Mouse (Mus musculus) gastrocnemius, adult 18-20 months (tissue): ENCODE results near the gene Anxa6. TPM values are rescaled to one million over a fixed set of nuclear protein-coding genes. Genes with fewer than 3 reads are reported as not detected.

Experiments used
- DNase-seq: peaks from one replicate; pipeline ENCODE4 v3.0.0; 2021; ENCODE audit warnings: low spot score
- total RNA-seq, 2 experiments: library from RNA; stranded (reverse); gene quantifications; 2 replicates each; pipeline ENCODE4 v1.2.3; 2021

The Anxa6 gene
- total RNA-seq, 2 experiments from 2014 or later: 169 to 174 TPM

- no peak for DNase-seq
These were observed 1.8 kb downstream of the Anxa6 start for GRCm38 (mm10) chr11:55031211-55031990.

GRCm38 (mm10) chr11:55028509-55028908 is 4.7 kb downstream of the Anxa6 start:
- no peak for DNase-seq

GRCm38 (mm10) chr11:55027204-55027855 is 5.9 kb downstream of the Anxa6 start:
- DNase-seq: no peak

GRCm38 (mm10) chr11:55025896-55026295 is 7.3 kb downstream of the Anxa6 start:
- DNase-seq: peak; percentile 64

- DNase-seq: no peak
These were observed 9.7 kb downstream of the Anxa6 start for GRCm38 (mm10) chr11:55023583-55023982.

GRCm38 (mm10) chr11:55023049-55023564 is 10.1 kb downstream of the Anxa6 start:
- DNase-seq: peak; percentile 92

- no peak for DNase-seq
These were observed 10.7 kb downstream of the Anxa6 start for GRCm38 (mm10) chr11:55022508-55022907.

- DNase-seq: peak; percentile 40
These were observed 11.4 kb downstream of the Anxa6 start for GRCm38 (mm10) chr11:55021859-55022258.

GRCm38 (mm10) chr11:55021458-55021857 is 11.8 kb downstream of the Anxa6 start:
- DNase-seq: no peak

- DNase-seq: no peak
These were observed 13.5 kb downstream of the Anxa6 start for GRCm38 (mm10) chr11:55019711-55020110.

GRCm38 (mm10) chr11:55018034-55018433 is 15.2 kb downstream of the Anxa6 start:
- DNase-seq: peak; percentile 40

- no peak for DNase-seq
These were observed 16.0 kb downstream of the Anxa6 start for GRCm38 (mm10) chr11:55017201-55017600.

- DNase-seq: no peak
These were observed 16.5 kb downstream of the Anxa6 start for GRCm38 (mm10) chr11:55016758-55017157.

GRCm38 (mm10) chr11:55015831-55016241 is 17.4 kb downstream of the Anxa6 start:
- DNase-seq: peak; percentile 85

- no peak for DNase-seq
These were observed 18.0 kb downstream of the Anxa6 start for GRCm38 (mm10) chr11:55015264-55015663.

GRCm38 (mm10) chr11:55013802-55014201 is 19.4 kb downstream of the Anxa6 start:
- no peak for DNase-seq

GRCm38 (mm10) chr11:55012551-55013521 is 20.4 kb downstream of the Anxa6 start:
- peak; percentile 55 for DNase-seq

- no peak for DNase-seq
These were observed 21.8 kb downstream of the Anxa6 start for GRCm38 (mm10) chr11:55011440-55011839.

- no peak for DNase-seq
These were observed 25.0 kb downstream of the Anxa6 start for GRCm38 (mm10) chr11:55008230-55008629.

GRCm38 (mm10) chr11:55005684-55006083 is 27.6 kb downstream of the Anxa6 start:
- DNase-seq: no peak

- DNase-seq: no peak
These were observed 28.2 kb downstream of the Anxa6 start for GRCm38 (mm10) chr11:55004970-55005502.
